Mouse (Mus musculus) midbrain, embryonic 13.5 days (tissue): ENCODE data around the gene Bhmt. TPM values are rescaled to one million over a fixed set of nuclear protein-coding genes. Genes with fewer than 3 reads are reported as not detected.
"Not testable (repeated sequence)": the region's sequence is repeated elsewhere in the genome, so short reads cannot be mapped to it uniquely, and the experiment has no call there.

ENCODE experiments used
- ATAC-seq: fragments of 200-750 bp; cut with Nextera tagmentation; 2 replicates; pipeline ENCODE4 v1.8.0; 2017; ENCODE audit warnings: mild to moderate bottlenecking, moderate TSS enrichment, moderate library complexity
- H3K27ac ChIP-seq: fragments of 300-500 bp; sonication (generic); 2 replicates; pipeline ENCODE4 v1.5.1; 2015; ENCODE audit warnings: inconsistent platforms, mild to moderate bottlenecking, moderate library complexity
- H3K27me3 ChIP-seq: fragments of 300-500 bp; sonication (generic); 2 replicates; pipeline ENCODE4 v1.6.1; 2015; ENCODE audit warnings: mild to moderate bottlenecking, inconsistent platforms
- H3K36me3 ChIP-seq: fragments of 300-500 bp; sonication (generic); 2 replicates; pipeline ENCODE4 v1.6.1; 2015; ENCODE audit warnings: mild to moderate bottlenecking, inconsistent platforms
- H3K4me1 ChIP-seq: fragments of 300-500 bp; sonication (generic); replicated peaks from 2 replicates; pipeline ENCODE4 v1.6.1; 2015; ENCODE audit warnings: inconsistent platforms
- H3K4me2 ChIP-seq: fragments of 300-500 bp; sonication (generic); replicated peaks from 2 replicates; pipeline ENCODE4 v1.6.1; 2015; ENCODE audit warnings: moderate library complexity, mild to moderate bottlenecking, inconsistent platforms
- H3K4me3 ChIP-seq: fragments of 300-500 bp; sonication (generic); replicated peaks from 2 replicates; pipeline ENCODE4 v1.5.1; 2015; ENCODE audit warnings: mild to moderate bottlenecking, inconsistent platforms
- H3K9ac ChIP-seq: fragments of 300-500 bp; sonication (generic); replicated peaks from 2 replicates; pipeline ENCODE4 v1.6.1; 2015; ENCODE audit warnings: mild to moderate bottlenecking, inconsistent platforms
- H3K9me3 ChIP-seq: fragments of 300-500 bp; sonication (generic); 2 replicates; pipeline ENCODE4 v1.6.1; 2016; ENCODE audit warnings: mild to moderate bottlenecking, inconsistent platforms
- WGBS: fragments of 180-500 bp; shearing (Covaris S2); methylation state at CpG from one replicate; pipeline ENCODE4 v1.1.7; 2015; 5-methylcytosine and 5-hydroxymethylcytosine counted together
- polyA plus RNA-seq: library from polyadenylated mRNA; unstranded; fragments of >200 nt; fragmentation: Nextera tagmentation; extraction: Ambion mirVana; gene quantifications from 2 replicates; pipeline ENCODE4 v1.2.1, GENCODE M21; 2015

Bhmt gene
- polyA plus RNA-seq, 1 experiment from 2014 or later = 0.20 TPM

DNA sequence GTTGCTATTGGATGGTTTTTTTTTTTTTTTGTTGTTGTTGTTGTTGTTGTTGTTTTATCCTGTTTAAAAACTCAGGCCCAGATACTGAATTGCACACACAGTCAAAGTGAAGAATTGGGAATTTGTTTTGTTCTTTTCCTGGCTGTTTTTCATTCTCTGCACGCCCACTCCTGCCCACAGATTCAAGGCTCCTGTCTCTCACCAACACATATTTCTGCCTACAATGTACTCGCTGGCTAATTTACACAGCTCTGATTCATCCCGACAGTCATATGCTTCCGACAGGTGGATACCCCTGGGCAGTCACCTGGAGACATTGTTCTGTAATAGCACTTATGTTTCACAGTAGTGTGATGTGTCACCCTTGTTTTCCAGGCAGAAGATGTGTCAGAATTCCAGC, 33.1 kb downstream of the Bhmt start:
- ATAC-seq = no peak
- Histone ChIP-seq H3K9me3 (no peaks in the 10 kb centered on the region), H3K27ac (no peak overlapping the region), H3K4me1 (no peaks in the 10 kb centered on the region), H3K27me3 (no peaks in the 10 kb centered on the region), H3K9ac (no peak overlapping the region), H3K4me3 (no peak overlapping the region), H3K4me2 (no peak overlapping the region), H3K36me3 (no peaks in the 10 kb centered on the region)
- 89% methylated on average over 4 of the region's 4 CpGs for whole genome bisulfite sequencing

DNA sequence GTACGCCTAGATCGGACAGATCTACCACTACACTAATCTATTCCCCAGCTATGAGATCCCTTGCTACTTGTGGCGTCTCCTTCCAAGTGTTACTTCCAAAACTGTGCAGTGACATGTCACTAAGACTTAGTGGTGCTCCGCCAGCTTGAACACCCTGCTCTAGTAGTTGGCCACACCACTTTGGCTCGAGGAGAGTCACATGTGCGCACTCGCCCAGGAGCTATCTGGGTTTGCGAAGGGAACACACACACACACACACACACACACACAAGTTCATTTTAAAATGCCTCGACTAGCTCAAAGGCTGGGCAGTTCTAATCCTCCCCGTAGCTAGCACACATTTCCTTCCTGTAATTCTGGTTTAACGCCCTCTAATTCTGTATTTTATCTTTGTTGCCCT, 36.2 kb downstream of the Bhmt start:
- no peak for ATAC-seq
- Histone ChIP-seq H3K9me3 (no peaks in the 10 kb centered on the region), H3K36me3 (no peaks in the 10 kb centered on the region), H3K4me1 (no peaks in the 10 kb centered on the region), H3K9ac (no peak overlapping the region), H3K4me3 (no peak overlapping the region), H3K27ac (no peak overlapping the region), H3K27me3 (no peaks in the 10 kb centered on the region), H3K4me2 (no peak overlapping the region)
- WGBS = 89% methylated on average over 11 of the region's 11 CpGs

DNA sequence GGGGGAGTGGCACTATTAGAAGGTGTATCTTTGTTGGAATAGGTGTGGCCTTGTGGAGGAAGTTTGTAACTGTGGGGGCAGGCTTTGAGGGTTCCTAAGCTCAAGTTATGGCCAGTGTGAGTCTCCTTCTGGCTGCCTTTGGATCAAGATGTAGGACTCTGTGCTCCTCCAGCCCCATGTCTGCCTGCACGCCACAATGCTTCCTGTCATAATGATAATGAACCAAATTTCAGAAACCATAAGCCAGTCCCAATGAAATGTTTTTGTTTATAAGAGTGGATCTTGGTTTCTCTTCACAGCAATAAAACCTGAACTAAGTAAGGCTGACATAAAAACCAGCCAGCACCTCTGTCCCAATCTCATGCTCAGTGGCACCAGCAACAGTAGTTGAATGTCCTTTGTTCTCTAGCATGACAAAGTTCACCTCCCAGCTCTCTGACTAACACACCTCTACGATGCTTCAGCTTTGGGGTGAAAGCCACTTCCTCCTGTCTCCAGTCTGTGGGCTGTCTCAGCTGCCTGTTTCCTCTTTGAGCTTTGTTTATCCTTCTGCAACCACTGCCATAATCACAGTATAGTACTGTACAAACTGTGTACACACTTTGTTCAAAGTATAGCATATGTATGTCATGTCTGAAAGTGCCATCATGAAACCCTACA, 44.6 kb downstream of the Bhmt start:
- 94% methylated on average over 2 of the region's 2 CpGs for WGBS
- ATAC-seq = no peak
- no peaks in the 10 kb centered on the region for H3K27me3 ChIP-seq

DNA sequence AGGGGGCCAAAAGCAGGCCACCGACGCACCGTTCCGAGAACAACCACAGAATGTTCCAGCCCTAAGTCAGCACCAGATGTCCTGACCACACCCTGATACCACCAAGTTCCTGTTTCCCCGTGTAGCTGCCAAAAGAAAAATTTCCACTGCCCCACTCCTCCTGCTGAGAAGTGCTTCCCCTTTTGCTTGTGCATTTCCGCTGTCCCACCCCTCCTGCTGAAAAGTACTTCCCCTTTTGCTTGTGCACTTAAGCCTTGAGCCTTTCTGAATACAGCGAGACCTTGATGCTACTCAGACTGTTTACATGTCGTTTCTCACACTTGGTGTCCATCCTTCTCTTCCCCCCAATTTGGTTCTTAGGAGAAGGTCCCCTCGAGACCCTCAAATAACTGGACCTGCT, 55.2 kb downstream of the Bhmt start:
- not testable (repeated sequence) for H3K4me1 ChIP-seq, ATAC-seq, H3K4me3 ChIP-seq, H3K27me3 ChIP-seq, H3K27ac ChIP-seq, H3K9ac ChIP-seq, H3K9me3 ChIP-seq, H3K4me2 ChIP-seq, H3K36me3 ChIP-seq
- 92% methylated on average over 9 of the region's 9 CpGs for WGBS

More for the DNA sequence above, 44.6 kb downstream of the Bhmt start:
- H3K4me2 ChIP-seq = no peak overlapping the region
- no peaks in the 10 kb centered on the region for H3K9me3 ChIP-seq
- no peak overlapping the region for H3K4me3 ChIP-seq
- no peak overlapping the region for H3K9ac ChIP-seq
- no peak overlapping the region for H3K27ac ChIP-seq
- H3K4me1 ChIP-seq = no peaks in the 10 kb centered on the region
- H3K36me3 ChIP-seq = no peaks in the 10 kb centered on the region

DNA sequence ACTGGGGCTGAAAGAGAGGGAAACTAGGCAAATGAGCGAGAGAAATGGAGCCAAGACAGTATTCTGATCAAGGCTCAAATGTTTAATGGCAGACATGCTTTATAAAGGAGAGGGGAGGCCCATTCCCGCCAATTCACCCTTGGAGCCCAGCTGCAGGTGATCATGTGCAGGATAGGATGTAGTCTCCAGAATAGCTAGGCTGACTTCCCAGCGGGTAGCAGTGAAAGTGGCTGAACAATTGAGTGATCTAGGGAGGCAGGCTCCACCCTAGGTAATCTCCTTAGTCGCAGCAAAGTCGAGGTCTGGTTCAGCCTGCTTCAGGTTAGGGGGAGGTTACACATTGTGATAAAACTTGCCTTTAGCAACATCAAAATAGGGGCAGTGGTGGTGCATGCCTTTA, 57.3 kb downstream of the Bhmt start:
- Histone ChIP-seq H3K4me3 (no peak overlapping the region), H3K36me3 (no peaks in the 10 kb centered on the region), H3K27me3 (no peaks in the 10 kb centered on the region), H3K4me1 (no peaks in the 10 kb centered on the region), H3K9me3 (no peaks in the 10 kb centered on the region), H3K4me2 (no peak overlapping the region), H3K9ac (no peak overlapping the region), H3K27ac (no peak overlapping the region)
- WGBS = 84% methylated on average over 5 of the region's 5 CpGs
- no peak for ATAC-seq

DNA sequence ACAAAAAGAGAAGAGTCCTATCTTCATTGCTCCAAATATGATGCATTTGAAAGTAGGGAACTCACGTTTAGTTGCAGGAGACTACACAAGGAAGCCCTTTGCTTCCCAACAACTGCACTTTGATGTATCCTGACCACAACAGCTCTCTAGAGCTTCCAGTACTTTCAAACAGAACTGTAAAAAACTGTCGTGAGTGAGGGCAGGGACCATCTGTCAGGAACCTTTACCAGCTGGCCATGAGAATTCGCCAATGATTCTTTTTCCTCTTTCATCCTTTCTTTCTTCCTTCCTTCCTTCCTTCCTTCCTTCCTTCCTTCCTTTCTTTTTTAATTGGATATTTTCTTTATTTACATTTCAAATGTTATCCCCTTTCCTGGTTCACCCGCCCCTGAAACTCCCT, 68.1 kb downstream of the Bhmt start:
- 81% methylated on average over 4 of the region's 4 CpGs for WGBS
- H3K9me3 ChIP-seq = no peaks in the 10 kb centered on the region
- H3K27ac ChIP-seq = no peak overlapping the region
- H3K4me1 ChIP-seq = no peaks in the 10 kb centered on the region
- no peak overlapping the region for H3K9ac ChIP-seq
- no peak overlapping the region for H3K4me3 ChIP-seq
- H3K36me3 ChIP-seq = no peaks in the 10 kb centered on the region
- no peaks in the 10 kb centered on the region for H3K27me3 ChIP-seq
- no peak overlapping the region for H3K4me2 ChIP-seq
- no peak for ATAC-seq

Other genes with a start within 250 kb of the Bhmt start
- 4.3 and 7.6 TPM in 2 replicates for gene Jmy, start 138.2 kb downstream of the Bhmt start, polyA plus RNA-seq
- gene Bhmt2, start 36.3 kb upstream of the Bhmt start, polyA plus RNA-seq = 0.11 TPM in 1 of 2 replicates, not detected in the other
- 0.09 and 0.11 TPM in 2 replicates for gene Dmgdh, start 36.5 kb upstream of the Bhmt start, polyA plus RNA-seq
- 6.6 and 7.3 TPM in 2 replicates for gene Arsb, start 133.7 kb upstream of the Bhmt start, polyA plus RNA-seq